Mouse (Mus musculus) liver, embryonic 11.5 days (tissue): Measurements from ENCODE around the gene Tceanc. TPM values are rescaled to one million over a fixed set of nuclear protein-coding genes. Genes with fewer than 3 reads are reported as not detected.

ENCODE experiments used
- ATAC-seq: fragments of 200-750 bp; cut with Nextera tagmentation; replicated peaks from 2 replicates; pipeline ENCODE4 v1.8.0; 2017; ENCODE audit warnings: moderate number of reproducible peaks, mild to moderate bottlenecking, moderate TSS enrichment, moderate library complexity; ENCODE audit not compliant: low FRiP score
- DNase-seq: peaks from one replicate; pipeline ENCODE4 v3.0.0-alpha.2; 2017; ENCODE audit warnings: low spot score
- H3K27ac ChIP-seq: fragments of 300-500 bp; sonication (generic); 2 replicates; pipeline ENCODE4 v1.5.1; 2014; ENCODE audit warnings: mild to moderate bottlenecking, low read depth, low read length, control low read depth
- H3K27me3 ChIP-seq: fragments of 300-500 bp; sonication (generic); replicated peaks from 2 replicates; pipeline ENCODE4 v1.6.1; 2014; ENCODE audit warnings: low read length, mixed read lengths; ENCODE audit not compliant: control insufficient read depth, insufficient read depth
- H3K36me3 ChIP-seq: fragments of 300-500 bp; sonication (generic); 2 replicates; pipeline ENCODE4 v1.6.1; 2014; ENCODE audit warnings: mild to moderate bottlenecking, low read length, moderate library complexity, mixed read lengths; ENCODE audit not compliant: control insufficient read depth, insufficient read depth
- H3K4me1 ChIP-seq: fragments of 300-500 bp; sonication (generic); replicated peaks from 2 replicates; pipeline ENCODE4 v1.6.1; 2014; ENCODE audit warnings: low read length, mixed read lengths; ENCODE audit not compliant: control insufficient read depth, insufficient read depth
- H3K4me2 ChIP-seq: fragments of 300-500 bp; sonication (generic); 2 replicates; pipeline ENCODE4 v1.6.1; 2014; ENCODE audit warnings: mild to moderate bottlenecking, control low read depth, moderate library complexity
- H3K4me3 ChIP-seq: fragments of 300-500 bp; sonication (generic); 2 replicates; pipeline ENCODE4 v1.5.1; 2014; ENCODE audit warnings: low read depth, low read length, control low read depth
- H3K9ac ChIP-seq: fragments of 300-500 bp; sonication (generic); 2 replicates; pipeline ENCODE4 v1.6.1; 2014; ENCODE audit warnings: low read depth, low read length, control low read depth
- H3K9me3 ChIP-seq: fragments of 300-500 bp; sonication (generic); 2 replicates; pipeline ENCODE4 v1.6.1; 2016; ENCODE audit warnings: low read length, inconsistent platforms, mixed read lengths; ENCODE audit not compliant: control insufficient read depth
- WGBS: fragments of 180-500 bp; shearing (Covaris S2); extraction: QIAGEN DNeasy Blood & Tissue Kit; methylation state at CpG from one replicate; pipeline ENCODE4 v1.1.7; 2014; 5-methylcytosine and 5-hydroxymethylcytosine counted together
- polyA plus RNA-seq: library from polyadenylated mRNA; unstranded; fragments of >200 nt; fragmentation: Nextera tagmentation; extraction: Ambion mirVana; gene quantifications from 2 replicates; pipeline ENCODE4 v1.2.1, GENCODE M21; 2014

The Tceanc gene
- 6.0 and 7.8 TPM in 2 replicates for polyA plus RNA-seq

DNA sequence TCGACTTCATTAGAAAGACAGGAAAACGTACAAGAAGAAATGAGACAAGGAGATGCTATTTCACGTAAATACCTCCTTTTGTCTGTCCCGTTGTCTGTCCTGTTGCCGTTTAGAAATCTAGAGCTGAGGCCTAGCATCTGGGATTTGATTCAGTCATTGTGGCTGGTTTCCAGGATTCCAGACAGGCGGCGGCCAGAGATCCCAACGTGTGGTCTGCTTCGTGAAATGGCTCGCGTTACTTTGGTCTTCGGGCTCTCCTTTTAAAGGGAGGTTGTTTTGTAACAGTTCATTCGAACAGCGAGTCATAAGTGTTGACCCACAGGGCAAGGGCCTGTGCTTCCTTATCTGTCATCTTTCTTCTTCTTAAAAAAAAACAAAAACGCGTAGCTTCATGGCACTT is at the start of gene Tceanc:
Gene Tceanc, minus strand, starts transcription at position 223 of the 400 bp plus-strand sequence.
- Histone ChIP-seq H3K27me3 (no peaks in the 10 kb centered on the region), H3K4me2 (no peak within 1 kb of the TSS), H3K4me1 (no peaks in the 10 kb centered on the region), H3K9me3 (no peaks in the 10 kb centered on the region), H3K4me3 (no peak within 1 kb of the TSS), H3K9ac (no peak within 1 kb of the TSS), H3K27ac (no peak within 1 kb of the TSS), H3K36me3 (no peaks in the 10 kb centered on the region)
- DNase-seq: no peak
- 77% methylated on average over 16 of the region's 16 CpGs for WGBS
- no peak for ATAC-seq

DNA sequence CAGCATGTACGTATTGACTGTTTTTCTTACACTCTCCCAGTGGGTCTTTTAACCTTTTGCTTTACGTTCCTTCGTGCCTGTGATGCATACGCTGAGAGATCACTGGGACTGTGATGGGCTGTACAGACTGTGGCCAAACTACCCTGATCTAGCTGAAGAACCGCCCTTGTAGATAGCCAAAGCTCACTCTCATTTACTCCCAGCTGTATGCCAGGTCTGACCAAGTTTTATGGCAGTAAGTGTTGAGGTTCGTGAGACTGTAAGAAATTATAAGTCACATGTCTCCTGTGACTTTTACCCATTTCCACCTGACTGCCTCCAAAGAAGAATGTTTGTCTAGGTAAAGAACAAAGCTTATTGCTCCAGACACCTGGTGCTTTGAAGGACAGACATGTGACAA is 47.6 kb upstream of the Tceanc start:
- Histone ChIP-seq H3K9ac (no peak overlapping the region), H3K4me2 (no peak overlapping the region), H3K27me3 (0 out of 2 replicates have a peak, but pooled peaks cover 3% of the 10 kb centered on the region), H3K9me3 (no peaks in the 10 kb centered on the region), H3K4me3 (no peak overlapping the region), H3K27ac (no peak overlapping the region), H3K4me1 (no peaks in the 10 kb centered on the region), H3K36me3 (no peaks in the 10 kb centered on the region)
- 86% methylated on average over 6 of the region's 6 CpGs for WGBS
- no peak for DNase-seq
- no peak for ATAC-seq

DNA sequence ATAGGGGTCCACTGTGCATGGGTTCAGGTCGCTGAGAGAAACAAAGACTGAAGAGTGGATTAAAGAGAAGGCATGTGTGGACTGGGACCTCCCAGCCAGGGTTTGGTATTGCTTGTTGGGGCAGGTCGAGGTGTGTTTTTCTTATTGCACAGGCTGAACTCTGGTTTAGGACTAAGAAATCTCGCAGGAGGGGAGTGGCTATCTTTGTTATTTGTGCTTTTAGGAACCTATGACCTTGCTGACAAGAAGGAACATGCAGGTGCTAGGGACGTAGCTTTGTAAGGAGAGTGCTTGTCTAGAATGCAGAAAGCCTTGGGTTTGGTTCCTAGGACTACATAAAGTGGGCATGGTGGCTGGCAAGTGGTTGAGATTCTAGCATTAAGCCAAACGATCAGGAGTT is 47.0 kb upstream of the Tceanc start:
- WGBS: 64% methylated on average over 5 of the region's 5 CpGs
- no peak overlapping the region for H3K4me2 ChIP-seq
- H3K27ac ChIP-seq: no peak overlapping the region
- ATAC-seq (no peak), DNase-seq (no peak)
- H3K4me1 ChIP-seq: no peaks in the 10 kb centered on the region
- H3K27me3 ChIP-seq: 0 out of 2 replicates have a peak, but pooled peaks cover 3% of the 10 kb centered on the region
- no peak overlapping the region for H3K4me3 ChIP-seq
- H3K36me3 ChIP-seq: no peaks in the 10 kb centered on the region
- no peak overlapping the region for H3K9ac ChIP-seq
- H3K9me3 ChIP-seq: no peaks in the 10 kb centered on the region

DNA sequence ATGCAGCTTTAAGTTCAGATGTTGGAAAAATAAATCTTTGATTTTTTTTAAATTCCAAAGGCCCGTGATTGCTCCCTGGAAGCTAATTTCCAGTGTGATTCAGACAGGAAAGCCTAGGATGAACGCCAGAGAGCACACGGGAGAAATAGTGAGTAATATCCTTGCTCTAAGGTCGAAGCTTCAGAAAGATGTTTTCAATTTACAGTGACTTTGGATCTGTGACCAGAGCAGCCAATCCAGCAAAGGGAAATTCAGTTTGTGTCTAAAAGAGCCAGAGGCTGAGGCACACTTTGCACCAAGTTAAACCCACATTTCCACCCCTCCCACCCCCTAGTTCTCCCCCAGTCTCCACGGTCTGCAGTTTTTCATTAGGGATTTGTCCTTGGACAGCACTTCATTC is 46.5 kb upstream of the Tceanc start:
- Histone ChIP-seq H3K4me2 (no peak overlapping the region), H3K9me3 (no peaks in the 10 kb centered on the region), H3K27ac (no peak overlapping the region), H3K36me3 (no peaks in the 10 kb centered on the region), H3K4me1 (no peaks in the 10 kb centered on the region), H3K9ac (no peak overlapping the region), H3K4me3 (no peak overlapping the region), H3K27me3 (0 out of 2 replicates have a peak, but pooled peaks cover 3% of the 10 kb centered on the region)
- WGBS: 64% methylated on average over 5 of the region's 5 CpGs
- DNase-seq: no peak
- no peak for ATAC-seq

DNA sequence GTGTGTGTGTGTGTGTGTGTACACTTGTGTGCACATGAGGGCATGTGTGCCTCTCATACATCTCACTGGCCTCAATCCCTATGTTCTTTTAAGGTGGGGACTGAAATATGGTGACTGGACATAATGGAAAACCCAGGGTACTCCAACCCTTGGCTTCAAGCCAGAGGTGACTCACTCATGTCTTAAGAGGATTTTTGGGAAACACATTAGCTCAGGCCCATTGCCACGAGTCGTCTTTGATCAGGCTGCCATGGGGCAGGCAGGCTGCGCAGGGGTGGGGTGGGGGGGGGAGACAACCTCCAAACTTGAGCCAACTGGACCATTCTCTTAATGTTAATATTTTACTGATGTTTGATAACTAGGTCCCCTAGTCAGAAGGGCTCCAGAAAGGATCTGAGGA is 41.0 kb upstream of the Tceanc start:
- Histone ChIP-seq H3K4me2 (no peak overlapping the region), H3K4me1 (no peaks in the 10 kb centered on the region), H3K27me3 (no peaks in the 10 kb centered on the region), H3K9ac (no peak overlapping the region), H3K36me3 (no peaks in the 10 kb centered on the region), H3K27ac (no peak overlapping the region), H3K4me3 (no peak overlapping the region), H3K9me3 (no peaks in the 10 kb centered on the region)
- WGBS: 83% methylated on average over 3 of the region's 3 CpGs
- DNase-seq: no peak
- ATAC-seq: no peak

DNA sequence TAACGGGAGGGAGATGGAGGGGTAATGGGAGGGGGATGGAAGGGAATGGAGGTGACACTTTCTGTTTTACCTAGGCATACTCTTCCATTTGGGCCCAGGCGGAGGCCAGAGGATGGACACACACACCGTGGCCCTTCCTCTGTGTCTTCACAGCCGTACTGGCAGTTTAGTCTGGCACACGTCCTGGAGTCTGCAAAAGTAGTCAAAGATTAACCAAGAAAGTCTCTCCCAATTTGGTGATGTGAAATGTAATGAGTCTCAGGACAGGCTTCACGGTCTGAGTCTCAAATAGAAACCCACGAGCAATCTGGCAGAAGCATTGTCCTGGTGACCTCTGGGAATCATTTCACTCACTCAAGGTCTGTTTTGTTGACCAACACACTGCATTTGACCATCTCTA is 34.0 kb upstream of the Tceanc start:
- H3K27ac ChIP-seq: no peak overlapping the region
- H3K4me3 ChIP-seq: no peak overlapping the region
- no peaks in the 10 kb centered on the region for H3K9me3 ChIP-seq
- WGBS: 72% methylated on average over 7 of the region's 7 CpGs
- H3K4me1 ChIP-seq: no peaks in the 10 kb centered on the region
- no peaks in the 10 kb centered on the region for H3K36me3 ChIP-seq
- no peak overlapping the region for H3K9ac ChIP-seq
- ATAC-seq: no peak
- peaks cover 2% of the 10 kb centered on the region; the same call in 1 of the 2 replicates for H3K27me3 ChIP-seq
- no peak for DNase-seq
- no peak overlapping the region for H3K4me2 ChIP-seq

DNA sequence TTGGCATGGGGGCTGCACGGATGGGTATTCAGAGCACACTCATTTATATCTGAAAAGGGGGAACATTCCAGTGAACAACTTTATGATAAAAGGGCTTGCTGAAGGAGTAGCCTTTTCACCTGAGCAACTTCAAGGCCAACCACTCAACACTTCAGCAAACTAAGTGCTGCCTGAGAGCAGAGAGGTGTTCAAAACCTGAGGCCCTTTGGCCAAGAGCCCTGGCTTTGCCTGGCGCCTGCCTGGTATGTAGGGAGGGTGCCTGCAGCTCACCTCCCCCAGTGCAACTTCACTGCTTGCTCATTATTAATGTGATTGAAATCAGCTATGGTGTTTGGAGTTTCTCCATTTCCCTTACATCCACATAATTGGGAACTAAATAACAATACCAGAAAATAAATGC is 28.1 kb upstream of the Tceanc start:
- 64% methylated on average over 2 of the region's 2 CpGs for WGBS
- H3K36me3 ChIP-seq: no peaks in the 10 kb centered on the region
- no peaks in the 10 kb centered on the region for H3K9me3 ChIP-seq
- no peak overlapping the region for H3K4me3 ChIP-seq
- H3K27ac ChIP-seq: no peak overlapping the region
- H3K27me3 ChIP-seq: peaks cover 2% of the 10 kb centered on the region; the same call in 1 of the 2 replicates
- H3K4me2 ChIP-seq: no peak overlapping the region
- DNase-seq (no peak), ATAC-seq (no peak)
- no peaks in the 10 kb centered on the region for H3K4me1 ChIP-seq
- no peak overlapping the region for H3K9ac ChIP-seq

DNA sequence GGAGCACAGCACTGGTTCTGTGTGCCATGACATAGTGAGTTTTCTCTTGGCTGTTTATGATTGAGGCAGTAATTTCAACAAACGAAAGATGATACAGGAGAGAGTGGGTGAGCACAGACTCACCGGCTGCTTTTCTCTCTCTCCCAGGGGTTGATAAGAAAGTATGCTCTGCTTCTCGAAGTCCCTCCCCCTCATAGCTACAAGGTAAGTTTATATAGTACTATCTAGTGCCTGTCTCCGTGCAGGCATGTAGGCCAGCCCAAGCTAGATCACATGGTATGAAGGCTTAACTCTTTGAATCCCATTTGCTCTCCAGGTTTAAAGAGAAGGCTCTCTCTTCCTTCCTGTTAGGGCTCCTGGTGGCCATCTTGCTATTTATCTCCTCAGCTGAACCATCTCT is 16.8 kb upstream of the Tceanc start:
- H3K9ac ChIP-seq: no peak overlapping the region
- no peak overlapping the region for H3K27ac ChIP-seq
- no peaks in the 10 kb centered on the region for H3K27me3 ChIP-seq
- no peak for DNase-seq
- 39% methylated on average over 4 of the region's 4 CpGs for WGBS
- H3K4me1 ChIP-seq: no peaks in the 10 kb centered on the region
- H3K4me3 ChIP-seq: no peak overlapping the region
- H3K36me3 ChIP-seq: no peaks in the 10 kb centered on the region
- ATAC-seq: no peak
- no peaks in the 10 kb centered on the region for H3K9me3 ChIP-seq
- H3K4me2 ChIP-seq: no peak overlapping the region

DNA sequence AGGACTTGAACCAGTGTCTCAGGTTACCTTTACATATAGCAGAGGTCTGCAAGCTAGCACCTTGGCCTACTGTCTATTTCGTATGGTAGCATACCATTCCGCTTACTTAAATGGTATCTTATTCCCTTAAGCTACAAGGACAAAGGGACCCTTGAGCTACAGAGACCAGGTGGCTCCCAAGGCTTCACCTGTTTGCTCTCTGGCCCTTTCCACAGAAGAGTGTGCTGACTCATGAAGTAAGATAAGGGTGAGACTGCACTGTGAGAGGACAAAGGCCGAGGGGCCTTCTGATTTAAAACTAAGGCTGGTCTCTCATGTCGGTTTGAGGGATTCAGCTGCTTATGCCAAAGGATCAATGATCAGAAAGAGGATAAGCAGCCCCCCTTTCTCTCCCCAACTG is 15.1 kb upstream of the Tceanc start:
- Histone ChIP-seq H3K4me3 (no peak overlapping the region), H3K27ac (no peak overlapping the region), H3K4me1 (no peaks in the 10 kb centered on the region), H3K27me3 (no peaks in the 10 kb centered on the region), H3K36me3 (no peaks in the 10 kb centered on the region), H3K9me3 (no peaks in the 10 kb centered on the region), H3K9ac (no peak overlapping the region), H3K4me2 (no peak overlapping the region)
- WGBS: 75% methylated on average over 4 of the region's 4 CpGs
- no peak for ATAC-seq
- DNase-seq: no peak
